Mouse (Mus musculus): Measurements from ENCODE around the gene Zfp316. TPM values are rescaled to one million over a fixed set of nuclear protein-coding genes. Genes with fewer than 3 reads are reported as not detected.

Zfp316 gene
- polyA plus RNA-seq, 1 experiment: 6.1 TPM

DNA sequence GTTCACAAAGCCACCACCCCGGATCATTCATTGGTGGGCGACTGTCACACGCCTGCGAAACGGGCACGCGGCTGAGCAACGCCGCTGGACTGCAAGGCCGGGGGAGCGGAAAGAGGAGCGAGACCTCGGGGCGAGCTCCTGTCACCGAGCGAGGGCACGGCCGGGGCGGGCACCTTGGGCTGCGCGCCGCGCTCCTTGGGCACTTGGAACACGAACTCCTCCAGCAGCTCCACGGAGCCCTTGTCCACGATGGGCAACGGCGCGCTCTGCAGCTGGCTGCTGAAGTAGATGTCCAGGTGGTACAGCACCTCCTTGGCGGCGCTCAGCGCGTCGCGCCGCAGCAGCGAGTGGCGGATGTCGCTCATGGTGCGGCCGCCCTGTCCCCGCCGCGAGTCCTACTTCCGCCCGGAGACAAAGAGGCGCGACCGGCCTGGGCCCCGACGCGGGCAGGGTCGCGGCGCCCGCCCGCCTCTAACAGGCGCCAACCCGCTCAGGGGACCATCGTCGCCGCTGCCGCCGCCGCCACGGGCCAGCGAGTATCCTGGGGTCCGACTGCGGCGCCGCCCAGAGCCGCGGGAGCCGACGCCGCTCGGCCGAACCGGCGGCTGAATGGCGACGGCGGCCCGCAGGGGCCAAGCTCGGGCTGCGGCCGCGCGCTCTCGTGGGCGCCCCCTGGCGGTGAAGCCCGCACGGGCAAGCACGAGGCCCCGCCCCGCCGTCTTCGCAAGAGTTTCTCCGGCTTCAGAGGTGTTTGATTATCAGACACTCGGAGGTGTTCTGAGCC, 45.1 kb upstream of the Zfp316 start, which contains the start of gene E130309D02Rik:
TSS of gene E130309D02Rik (minus strand) at position 631 of the 784 bp plus-strand sequence.
- Histone ChIP-seq H3K79me2 (ENCODE audit: control insufficient read depth, insufficient read depth) (peaks cover 19% of the 10 kb centered on the region), H3K4me3 (peak within 1 kb of the TSS; percentile 43), H3ac (ENCODE audit: control insufficient read depth, insufficient read length) (peak within 1 kb of the TSS; percentile 50), H3K4me2 (ENCODE audit: low read depth) (peak within 1 kb of the TSS; percentile 82), H3K27me3 (ENCODE audit: control insufficient read depth, insufficient read depth, insufficient read length) (no peaks in the 10 kb centered on the region), H3K36me3 (ENCODE audit: control insufficient read depth, insufficient read depth) (peaks cover 13% of the 10 kb centered on the region)
- TF ChIP-seq POLR2AphosphoS2 (IDR thresholded peaks at IDR 0.05; ENCODE audit: insufficient read length, low read depth): peak; percentile 75
- no peak for TF ChIP-seq TCF3 (IDR thresholded peaks at IDR 0.05; ENCODE audit: insufficient read length, low read depth)
- peak; percentile 88 for TF ChIP-seq POLR2A (IDR thresholded peaks at IDR 0.05; ENCODE audit: insufficient read length, low read depth)

DNA sequence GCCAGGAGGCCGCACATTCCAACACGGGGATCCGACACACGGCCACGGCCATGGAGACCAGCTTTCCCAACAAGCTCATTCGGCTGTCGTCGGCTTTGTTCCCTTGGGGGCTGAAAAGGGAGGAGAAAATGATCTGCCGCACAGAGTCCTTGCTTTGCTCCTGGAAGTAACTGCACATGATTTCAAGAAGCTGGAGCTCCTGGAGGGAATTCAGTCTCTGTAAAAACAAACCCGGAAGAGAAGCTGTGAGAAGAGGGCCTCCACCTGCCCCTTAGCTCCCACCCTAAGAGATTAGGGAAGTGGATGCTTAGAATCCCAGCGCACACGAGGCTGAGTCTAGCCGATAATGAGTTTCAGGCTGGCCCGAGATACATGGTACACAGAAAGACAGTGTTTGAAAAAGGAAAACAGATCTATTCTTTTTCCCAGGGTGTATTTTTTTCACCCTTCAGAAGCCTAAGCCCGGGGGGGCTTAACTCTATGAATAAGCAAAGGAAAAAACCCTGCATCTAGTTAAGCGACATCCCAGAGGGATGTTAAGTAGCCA, 44.4 kb upstream of the Zfp316 start:
- Histone ChIP-seq H3ac (ENCODE audit: control insufficient read depth, insufficient read length) (peak overlapping the region; percentile 50), H3K4me3 (peak overlapping the region; percentile 43), H3K36me3 (ENCODE audit: control insufficient read depth, insufficient read depth) (peaks cover 14% of the 10 kb centered on the region), H3K27me3 (ENCODE audit: control insufficient read depth, insufficient read depth, insufficient read length) (no peaks in the 10 kb centered on the region), H3K79me2 (ENCODE audit: control insufficient read depth, insufficient read depth) (peaks cover 19% of the 10 kb centered on the region), H3K4me2 (ENCODE audit: low read depth) (peak overlapping the region; percentile 82)
- TF ChIP-seq MYOG (IDR thresholded peaks at IDR 0.05; ENCODE audit: control insufficient read depth in 1 of 3, insufficient read depth in 1 of 3, insufficient read length in 2 of 3, low read depth in 2 of 3): no peak
- no peak for TF ChIP-seq TCF3 (IDR thresholded peaks at IDR 0.05; ENCODE audit: insufficient read length, low read depth)
- no peak for TF ChIP-seq CEBPB (IDR thresholded peaks at IDR 0.05; ENCODE audit: insufficient read depth, poor library complexity, severe bottlenecking)
- TF ChIP-seq REST (IDR thresholded peaks at IDR 0.05; ENCODE audit: insufficient read depth, insufficient read length): no peak
- no peak for TF ChIP-seq POLR2AphosphoS2 (IDR thresholded peaks at IDR 0.05; ENCODE audit: insufficient read length, low read depth)
- TF ChIP-seq TCF12 (IDR thresholded peaks at IDR 0.05; ENCODE audit: insufficient read depth, poor library complexity, severe bottlenecking): no peak
- TF ChIP-seq E2F4 (IDR thresholded peaks at IDR 0.05; ENCODE audit: insufficient read depth): no peak
- TF ChIP-seq SRF (IDR thresholded peaks at IDR 0.05; ENCODE audit: control insufficient read depth, insufficient read length, low read depth): no peak
- TF ChIP-seq POLR2A (IDR thresholded peaks at IDR 0.05; ENCODE audit: insufficient read length, low read depth): no peak
- no peak for TF ChIP-seq USF1 (IDR thresholded peaks at IDR 0.05; ENCODE audit: low read depth)
- TF ChIP-seq MYOD1 (IDR thresholded peaks at IDR 0.05; ENCODE audit: control insufficient read depth in 1 of 3, insufficient read length in 2 of 3, low read depth in 2 of 3): no peak
- TF ChIP-seq MAX (IDR thresholded peaks at IDR 0.05; ENCODE audit: low read depth): no peak

DNA sequence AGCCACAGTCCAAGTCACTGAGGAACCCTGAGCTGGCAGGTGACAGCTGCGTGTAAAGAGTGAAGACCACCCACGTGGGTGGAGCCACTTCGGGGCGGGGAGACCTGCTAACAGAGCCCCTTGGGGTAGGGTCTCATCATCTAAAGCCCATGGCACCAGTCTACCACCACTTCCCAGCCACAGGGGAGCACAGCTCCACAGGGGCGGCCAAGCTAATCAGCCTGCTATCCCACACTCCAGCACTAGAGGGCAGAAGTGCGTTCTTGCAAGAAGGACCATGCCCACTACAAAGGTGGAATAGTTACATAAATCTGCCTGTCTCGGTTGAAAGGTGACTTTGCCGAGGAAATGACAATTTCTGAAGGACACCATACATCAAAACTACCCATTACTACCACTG, 42.1 kb upstream of the Zfp316 start:
- TF ChIP-seq USF1 (IDR thresholded peaks at IDR 0.05; ENCODE audit: low read depth) (no peak), SRF (IDR thresholded peaks at IDR 0.05; ENCODE audit: control insufficient read depth, insufficient read length, low read depth) (no peak), MYOD1 (IDR thresholded peaks at IDR 0.05; ENCODE audit: control insufficient read depth in 1 of 3, insufficient read length in 2 of 3, low read depth in 2 of 3) (no peak), REST (IDR thresholded peaks at IDR 0.05; ENCODE audit: insufficient read depth, insufficient read length) (no peak), CEBPB (IDR thresholded peaks at IDR 0.05; ENCODE audit: insufficient read depth, poor library complexity, severe bottlenecking) (no peak)
- peaks cover 15% of the 10 kb centered on the region for H3K36me3 ChIP-seq (ENCODE audit: control insufficient read depth, insufficient read depth)
- H3K4me2 ChIP-seq (ENCODE audit: low read depth): no peak overlapping the region
- H3K4me3 ChIP-seq: no peak overlapping the region
- no peak overlapping the region for H3ac ChIP-seq (ENCODE audit: control insufficient read depth, insufficient read length)
- H3K27me3 ChIP-seq (ENCODE audit: control insufficient read depth, insufficient read depth, insufficient read length): no peaks in the 10 kb centered on the region
- H3K79me2 ChIP-seq (ENCODE audit: control insufficient read depth, insufficient read depth): peaks cover 19% of the 10 kb centered on the region

DNA sequence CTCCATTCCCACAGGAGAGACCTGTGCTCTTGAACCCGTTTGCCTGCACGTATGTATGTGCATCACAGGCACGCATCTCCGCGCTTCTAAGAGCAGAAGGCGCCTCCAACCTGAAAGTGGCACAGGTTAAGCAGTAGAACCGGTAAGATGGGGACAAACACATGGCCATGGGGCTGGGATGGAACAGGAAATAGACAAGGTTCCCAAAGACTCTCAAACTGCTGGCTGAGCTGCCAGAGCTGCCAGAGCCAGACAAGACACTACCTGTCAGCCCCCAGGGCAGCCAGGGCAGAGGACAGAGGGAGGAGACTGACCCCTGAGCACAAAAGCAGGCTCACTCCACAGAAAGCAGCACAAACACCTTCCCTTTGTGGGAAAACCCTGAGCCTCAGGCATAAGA, 40.1 kb upstream of the Zfp316 start:
- H3K36me3 ChIP-seq (ENCODE audit: control insufficient read depth, insufficient read depth): peaks cover 23% of the 10 kb centered on the region
- H3K4me2 ChIP-seq (ENCODE audit: low read depth): no peak overlapping the region
- no peak overlapping the region for H3K4me3 ChIP-seq
- H3K79me2 ChIP-seq (ENCODE audit: control insufficient read depth, insufficient read depth): peaks cover 26% of the 10 kb centered on the region
- H3ac ChIP-seq (ENCODE audit: control insufficient read depth, insufficient read length): no peak overlapping the region
- no peaks in the 10 kb centered on the region for H3K27me3 ChIP-seq (ENCODE audit: control insufficient read depth, insufficient read depth, insufficient read length)
- TF ChIP-seq MYOG (IDR thresholded peaks at IDR 0.05; ENCODE audit: control insufficient read depth in 1 of 3, insufficient read depth in 1 of 3, insufficient read length in 2 of 3, low read depth in 2 of 3): no peak

DNA sequence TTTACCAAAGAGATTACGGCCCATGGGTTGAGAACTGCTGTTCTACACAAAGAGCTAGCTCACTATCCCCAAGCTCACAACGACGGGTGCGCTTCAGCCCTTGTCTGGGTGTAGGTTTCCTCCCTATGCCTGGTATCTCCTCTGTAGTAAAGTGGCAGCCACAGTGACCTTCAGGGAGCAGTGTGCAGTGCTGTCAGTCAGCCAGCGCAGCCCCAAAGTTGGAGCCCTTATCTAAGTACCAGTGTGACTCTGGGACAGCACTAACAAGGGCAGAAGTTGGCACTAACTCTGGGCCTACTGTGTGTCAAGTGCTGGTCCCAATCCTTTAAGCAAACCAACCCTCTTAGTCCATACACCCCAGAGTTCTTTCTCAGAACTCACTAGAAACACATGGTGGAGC, 39.0 kb upstream of the Zfp316 start:
- Histone ChIP-seq H3K36me3 (ENCODE audit: control insufficient read depth, insufficient read depth) (peaks cover 23% of the 10 kb centered on the region), H3ac (ENCODE audit: control insufficient read depth, insufficient read length) (no peak overlapping the region), H3K4me3 (no peak overlapping the region), H3K4me2 (ENCODE audit: low read depth) (no peak overlapping the region), H3K79me2 (ENCODE audit: control insufficient read depth, insufficient read depth) (peaks cover 20% of the 10 kb centered on the region), H3K27me3 (ENCODE audit: control insufficient read depth, insufficient read depth, insufficient read length) (no peaks in the 10 kb centered on the region)
- TF ChIP-seq E2F4 (IDR thresholded peaks at IDR 0.05; ENCODE audit: insufficient read depth) (no peak), TCF3 (IDR thresholded peaks at IDR 0.05; ENCODE audit: insufficient read length, low read depth) (no peak), USF1 (IDR thresholded peaks at IDR 0.05; ENCODE audit: low read depth) (no peak), REST (IDR thresholded peaks at IDR 0.05; ENCODE audit: insufficient read depth, insufficient read length) (no peak), MYOD1 (IDR thresholded peaks at IDR 0.05; ENCODE audit: control insufficient read depth in 1 of 3, insufficient read length in 2 of 3, low read depth in 2 of 3) (no peak), TCF12 (IDR thresholded peaks at IDR 0.05; ENCODE audit: insufficient read depth, poor library complexity, severe bottlenecking) (no peak), SRF (IDR thresholded peaks at IDR 0.05; ENCODE audit: control insufficient read depth, insufficient read length, low read depth) (no peak), POLR2AphosphoS2 (IDR thresholded peaks at IDR 0.05; ENCODE audit: insufficient read length, low read depth) (no peak), MAX (IDR thresholded peaks at IDR 0.05; ENCODE audit: low read depth) (no peak), CEBPB (IDR thresholded peaks at IDR 0.05; ENCODE audit: insufficient read depth, poor library complexity, severe bottlenecking) (no peak), POLR2A (IDR thresholded peaks at IDR 0.05; ENCODE audit: insufficient read length, low read depth) (no peak), MYOG (IDR thresholded peaks at IDR 0.05; ENCODE audit: control insufficient read depth in 1 of 3, insufficient read depth in 1 of 3, insufficient read length in 2 of 3, low read depth in 2 of 3) (no peak)
